Mouse (Mus musculus) olfactory bulb, adult 2 months (tissue): ENCODE results near the gene Nhej1.

Experiments used
- CTCF ChIP-seq: fragments of 200-500 bp; IDR thresholded peaks from 2 replicates; pipeline ENCODE4 v1.5.1; 2012; ENCODE audit warnings: low read depth, mild to moderate bottlenecking, low read length, moderate library complexity; ENCODE audit not compliant: insufficient read depth
- POLR2A ChIP-seq: fragments of 200-500 bp; IDR thresholded peaks from 2 replicates; pipeline ENCODE4 v1.6.1; 2012; ENCODE audit warnings: mild to moderate bottlenecking, low read depth, low read length, moderate library complexity; ENCODE audit not compliant: insufficient read depth

- no peak for TF ChIP-seq CTCF
- TF ChIP-seq POLR2A: no peak
Measured at GRCm38 (mm10) chr1:75048041-75048440, 77.0 kb downstream of the Nhej1 start.
